Mouse (Mus musculus) c-Kit-negative CD71-positive TER-119-positive erythroid progenitor cells, embryonic 14.5 days (primary cell): Measurements from ENCODE around the gene Slc7a11.

Experiments
- DNase-seq: peaks from one replicate; pipeline ENCODE4 v3.0.0-alpha.2; 2013; ENCODE audit warnings: low read depth, low spot score

Gene Slc7a11

DNA sequence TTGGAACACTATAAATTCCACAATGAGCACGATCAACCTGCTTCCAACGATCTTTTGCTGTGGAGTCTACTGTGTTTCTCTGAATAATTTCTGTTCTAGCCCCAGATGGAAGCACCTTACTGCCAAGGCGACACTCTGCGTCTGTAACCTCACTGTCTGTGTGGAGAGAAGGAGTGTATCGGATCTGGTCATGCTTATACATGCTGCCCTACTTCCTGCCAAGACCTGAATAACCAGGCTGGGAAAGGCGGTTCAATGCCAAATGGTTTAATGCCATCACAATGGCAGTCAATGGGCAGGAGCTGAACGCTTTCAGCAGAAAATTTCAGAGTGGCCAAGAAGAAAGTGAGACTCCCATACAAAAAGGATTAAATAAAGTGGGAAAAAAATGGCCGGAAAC lies 137.1 kb downstream of the Slc7a11 start:
- no peak for DNase-seq

DNA sequence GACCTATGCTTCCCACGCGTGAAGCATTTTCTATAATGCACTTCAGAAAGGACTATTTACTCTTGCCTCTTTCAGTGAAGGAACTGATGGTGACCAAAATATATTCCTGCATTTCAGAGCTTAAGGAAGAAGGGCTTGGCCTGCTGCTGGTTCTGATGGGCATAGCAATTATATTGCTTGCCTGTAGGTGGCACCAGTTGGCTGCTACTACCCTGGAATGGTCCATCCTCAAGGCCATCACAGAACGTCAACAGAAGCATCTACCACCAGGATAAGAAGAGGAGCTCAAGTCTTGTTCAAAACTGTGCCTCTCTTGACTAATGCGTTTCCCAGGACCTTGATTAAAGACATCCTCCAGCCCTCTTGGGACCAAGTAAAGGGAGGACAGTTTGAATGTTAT lies 139.3 kb downstream of the Slc7a11 start:
- no peak for DNase-seq

DNA sequence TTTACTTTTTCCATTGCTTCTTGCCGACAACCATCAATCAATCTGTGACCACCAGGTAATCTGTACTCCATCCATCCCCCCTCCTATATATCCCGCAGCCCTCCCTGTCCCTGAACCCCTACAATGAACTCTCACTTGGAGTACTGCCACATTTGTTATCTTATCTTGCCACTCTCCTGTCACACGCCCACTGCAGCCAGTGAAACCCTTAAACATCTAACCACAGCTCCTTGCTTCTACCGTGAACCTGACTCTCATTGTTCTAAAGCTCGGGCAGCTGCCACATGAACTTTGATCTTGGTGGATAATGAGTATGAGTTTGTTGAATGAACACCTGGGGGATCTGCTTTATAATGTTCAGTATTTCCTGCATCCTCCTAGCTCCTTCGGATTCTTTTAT lies 140.8 kb downstream of the Slc7a11 start:
- no peak for DNase-seq

- no peak for DNase-seq
Observed at GRCm38 (mm10) chr3:50300952-50301303, 142.5 kb downstream of the Slc7a11 start.

DNA sequence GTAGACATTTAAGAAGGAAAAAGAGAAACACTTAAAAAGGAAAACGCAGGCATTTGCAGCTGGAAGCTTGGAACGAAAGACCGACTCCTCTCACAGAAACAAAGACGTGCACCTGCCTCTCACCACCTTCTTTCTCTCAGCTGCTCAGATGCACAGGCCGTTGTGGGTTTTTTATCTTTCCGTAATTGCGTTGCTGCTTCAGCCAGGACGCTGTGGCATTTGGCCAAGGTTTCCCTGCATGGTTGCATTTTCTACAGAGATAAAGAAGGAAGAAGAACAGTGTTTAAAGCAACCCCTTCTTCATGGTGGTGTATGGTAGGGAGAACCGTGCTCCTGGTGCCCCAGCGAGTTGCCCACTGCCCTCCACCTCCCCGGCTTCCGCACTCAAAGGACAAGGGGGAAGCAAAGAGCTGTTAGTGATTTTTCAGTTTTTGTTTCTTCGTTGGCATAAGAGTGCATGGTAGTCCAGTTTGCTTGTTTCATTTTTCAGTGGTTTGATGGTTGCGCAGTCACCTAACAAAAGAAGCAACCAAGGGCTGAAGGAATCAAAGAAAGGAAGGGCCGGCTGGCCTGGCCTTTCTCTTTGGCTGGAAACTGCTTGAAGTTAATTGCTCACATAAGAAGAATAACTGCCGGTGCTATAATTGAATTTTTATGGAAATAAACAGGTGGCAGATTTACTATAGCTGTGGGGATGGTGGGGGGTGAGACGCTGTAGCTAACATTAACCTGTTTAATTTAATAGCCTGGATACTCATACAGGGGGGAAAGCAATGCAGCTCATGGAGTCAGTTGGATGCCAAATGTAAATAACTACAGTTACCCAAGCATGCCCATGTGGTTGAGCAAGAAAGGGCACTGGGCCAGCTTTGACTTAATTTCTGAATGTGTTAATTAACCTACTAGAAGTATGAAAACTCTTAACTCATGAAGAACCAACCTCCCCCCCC lies 143.1 kb downstream of the Slc7a11 start:
- DNase-seq, result no peak

- no peak for DNase-seq
Observed at GRCm38 (mm10) chr3:50298366-50298991, 144.9 kb downstream of the Slc7a11 start.

GRCm38 (mm10) chr3:50296956-50297355 lies 146.5 kb downstream of the Slc7a11 start:
- no peak for DNase-seq

GRCm38 (mm10) chr3:50275023-50275422 lies 168.4 kb downstream of the Slc7a11 start:
- no peak for DNase-seq

- no peak for DNase-seq
Observed at GRCm38 (mm10) chr3:50272222-50272621, 171.2 kb downstream of the Slc7a11 start.

- no peak for DNase-seq
Observed at GRCm38 (mm10) chr3:50269680-50270079, 173.7 kb downstream of the Slc7a11 start.

DNA sequence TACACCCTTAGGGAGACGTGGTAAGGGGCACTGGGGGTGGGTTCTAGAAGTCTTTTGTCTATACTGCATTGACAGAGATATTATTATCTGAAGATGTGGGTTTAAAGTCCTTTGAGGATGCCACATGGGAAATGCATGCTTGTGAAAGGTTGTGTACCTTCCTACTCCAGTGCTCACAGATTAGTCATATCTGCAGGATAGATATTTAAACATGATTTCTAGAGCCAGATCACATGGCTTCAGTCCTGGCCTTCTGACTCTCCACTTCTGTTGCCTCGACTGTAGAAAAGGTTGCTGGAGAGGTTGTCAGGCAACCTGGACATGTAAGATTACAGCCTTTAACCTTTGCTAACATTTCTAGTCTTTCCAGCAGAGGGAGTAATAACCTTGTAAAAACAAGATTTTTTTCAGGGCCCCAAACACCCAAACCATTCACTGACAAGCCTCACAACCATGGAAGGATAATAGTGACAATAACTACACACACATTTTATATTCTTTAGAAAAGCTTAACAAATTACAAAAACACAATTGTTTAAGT lies 180.8 kb downstream of the Slc7a11 start:
- DNase-seq, result no peak

DNA sequence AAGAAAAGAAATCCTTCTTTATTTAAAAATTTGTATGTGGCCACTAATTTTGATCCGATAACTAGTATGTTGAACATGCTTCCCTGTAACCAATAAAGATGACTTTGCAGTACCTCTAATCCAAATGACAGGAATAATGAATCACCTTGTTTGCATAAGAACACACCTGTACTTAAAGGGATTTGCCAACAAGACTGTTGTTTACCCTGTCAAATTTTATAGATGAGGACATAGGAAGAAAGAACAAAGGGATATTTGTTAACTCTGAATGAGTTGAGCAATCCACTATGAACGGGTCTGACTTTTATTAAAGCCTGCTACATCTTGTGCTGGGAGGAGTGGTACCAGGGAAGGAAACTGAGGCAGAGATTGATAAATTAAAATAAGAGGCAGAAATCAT lies 181.3 kb downstream of the Slc7a11 start:
- DNase-seq, result no peak

GRCm38 (mm10) chr3:50260667-50261066 lies 182.7 kb downstream of the Slc7a11 start:
- DNase-seq, result no peak

DNA sequence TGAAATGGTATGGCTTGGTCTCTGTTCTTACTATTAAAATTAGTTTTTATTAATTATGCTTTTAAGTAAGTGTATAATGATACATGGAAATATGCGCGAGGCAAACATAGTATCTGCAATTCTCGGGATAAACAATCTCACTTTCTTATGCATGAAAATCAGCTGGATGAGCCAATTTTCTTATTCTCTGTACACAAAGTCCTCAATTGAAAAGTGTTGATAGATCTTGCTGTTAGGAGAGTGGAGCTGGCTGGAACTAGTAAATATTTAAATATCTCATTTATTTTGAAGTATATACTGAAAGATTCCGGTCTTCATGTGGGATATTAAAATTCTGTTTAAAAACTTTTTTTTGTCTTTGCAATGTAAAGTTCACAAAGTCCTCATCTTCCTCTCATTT lies 184.6 kb downstream of the Slc7a11 start:
- no peak for DNase-seq

- DNase-seq, result no peak
Observed at GRCm38 (mm10) chr3:50249598-50250300, 193.7 kb downstream of the Slc7a11 start.

DNA sequence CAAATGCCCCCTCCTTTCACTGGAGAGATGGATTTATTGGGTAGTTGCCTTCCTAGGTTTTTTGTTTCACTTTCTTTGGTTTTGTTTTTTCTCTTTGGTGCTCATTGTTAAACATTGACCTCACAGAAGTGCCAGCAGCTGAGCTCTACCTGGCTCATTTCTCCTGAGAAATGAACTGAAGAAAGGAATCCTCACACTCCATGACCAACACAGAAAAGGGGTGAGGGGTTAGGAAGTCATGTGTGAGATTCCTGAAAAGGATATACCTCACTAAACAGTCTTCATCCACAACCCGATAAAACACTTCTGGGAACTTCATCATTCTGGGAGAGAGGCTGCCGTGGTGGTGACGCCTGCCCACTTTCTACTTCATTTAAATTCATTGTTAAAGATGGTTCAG lies 207.4 kb downstream of the Slc7a11 start:
- no peak for DNase-seq

GRCm38 (mm10) chr3:50233144-50233543 lies 210.3 kb downstream of the Slc7a11 start:
- DNase-seq, result no peak

DNA sequence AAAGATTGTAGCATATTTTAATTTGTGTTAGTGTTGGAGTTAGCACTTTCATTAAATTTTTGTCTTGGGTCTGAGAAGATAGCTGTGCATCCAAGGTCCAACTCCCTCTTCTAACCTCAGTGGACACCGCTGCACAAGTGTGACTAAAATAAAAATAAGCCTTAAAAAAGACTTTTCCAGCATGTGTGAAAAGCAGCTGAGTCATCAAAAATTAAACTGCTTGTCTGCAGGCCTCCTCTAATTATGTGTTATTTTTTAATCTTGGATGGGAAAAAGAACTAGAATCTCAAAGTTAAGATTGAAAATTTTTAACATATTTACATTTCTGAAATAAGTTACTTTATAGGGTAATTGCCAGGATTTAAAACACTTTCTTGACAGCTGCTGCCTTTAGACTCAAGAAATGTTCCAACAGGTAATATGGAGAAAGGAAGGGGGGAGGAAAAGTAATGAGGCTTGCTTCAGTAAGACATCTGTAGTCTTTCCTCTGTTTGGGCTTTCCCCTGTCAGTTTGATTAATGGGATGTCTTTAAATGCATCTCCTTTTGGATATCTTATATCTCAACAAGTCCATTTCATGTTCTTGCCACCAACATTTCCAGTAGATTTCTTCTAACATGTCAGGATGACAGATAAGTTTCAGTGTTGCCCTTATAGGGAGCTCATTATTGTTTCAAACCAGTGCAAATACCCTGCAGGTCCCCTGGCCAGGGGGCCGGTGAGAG lies 218.9 kb downstream of the Slc7a11 start:
- DNase-seq, result no peak

DNA sequence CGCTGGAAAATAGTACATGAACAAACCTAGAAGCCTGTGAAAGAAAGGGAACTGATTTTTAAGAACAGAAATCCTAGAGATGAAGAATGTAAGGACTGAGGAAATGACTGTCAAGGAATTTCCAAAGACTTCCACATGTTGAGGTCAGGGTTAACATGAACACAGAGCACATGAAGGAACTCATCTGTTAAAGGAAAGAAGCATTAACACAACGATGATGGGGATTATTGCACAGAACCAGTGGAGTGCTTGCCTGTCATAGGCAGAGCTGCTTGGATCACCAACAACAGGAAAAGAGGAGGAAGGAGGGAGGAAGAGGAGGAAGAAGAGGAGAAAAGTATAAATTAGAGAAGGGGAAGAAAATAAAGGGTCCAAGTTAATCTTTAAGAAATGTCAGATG lies 223.0 kb downstream of the Slc7a11 start:
- no peak for DNase-seq

DNA sequence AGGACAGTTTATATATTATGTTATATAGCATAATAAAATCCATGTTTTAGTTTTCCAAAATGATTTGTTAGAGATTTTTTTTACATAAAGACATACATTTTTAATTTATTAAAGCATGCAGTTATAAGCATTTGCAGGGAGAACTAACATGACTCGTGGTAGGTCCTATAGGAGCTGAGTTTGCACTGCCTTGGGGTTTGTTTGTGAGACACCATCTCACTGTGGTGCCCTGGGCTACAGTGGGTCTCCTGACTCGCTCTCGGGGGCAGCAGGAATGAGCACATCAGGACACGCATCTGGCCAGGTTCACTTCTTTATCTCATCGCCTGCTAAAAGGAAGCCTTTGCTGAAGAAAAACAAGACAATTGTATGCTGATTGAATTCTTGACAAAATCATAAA lies 257.0 kb downstream of the Slc7a11 start:
- no peak for DNase-seq

DNA sequence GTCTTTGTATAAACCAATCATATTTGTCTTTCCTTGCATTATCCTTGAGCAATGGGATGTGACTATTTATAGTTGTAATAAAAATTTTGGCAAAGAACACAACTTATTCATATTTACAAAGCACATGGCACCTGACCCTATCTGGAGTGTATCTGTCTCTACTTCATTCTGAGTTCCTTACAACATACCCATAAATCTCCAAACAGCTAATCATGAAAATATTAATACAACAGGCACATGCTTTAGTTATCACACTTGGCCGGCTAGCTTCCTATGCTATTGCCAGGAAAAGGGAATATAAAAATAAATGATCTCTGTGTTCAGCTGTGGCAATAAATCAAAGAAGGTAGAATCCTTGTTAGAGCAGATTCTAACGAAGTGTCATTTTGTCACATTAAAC lies 257.5 kb downstream of the Slc7a11 start:
- no peak for DNase-seq

DNA sequence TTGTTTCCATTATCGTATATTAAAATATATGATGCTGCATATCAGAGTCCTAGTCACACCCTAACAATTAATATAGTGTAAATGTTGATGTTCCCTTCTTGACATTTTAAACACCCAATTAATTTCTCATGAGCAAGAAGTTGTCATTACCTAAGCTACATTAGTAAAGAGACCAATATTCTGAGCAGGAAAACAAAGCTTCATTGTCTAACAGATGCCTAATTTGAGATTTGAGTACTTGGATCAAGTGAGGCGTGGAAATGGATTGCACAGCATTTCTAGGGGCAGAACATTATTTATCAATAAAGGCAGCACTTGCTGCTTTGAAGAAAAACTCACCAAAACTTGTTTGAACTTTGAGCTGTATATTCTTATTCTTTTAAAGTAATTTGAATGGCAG lies 282.7 kb downstream of the Slc7a11 start:
- DNase-seq, result no peak
